Mouse (Mus musculus): ENCODE data around the gene Gm9918. TPM values are rescaled to one million over a fixed set of nuclear protein-coding genes. Genes with fewer than 3 reads are reported as not detected.

The Gm9918 gene
- polyA plus RNA-seq, 1 experiment, result not detected

Other genes starting within 250 kb of the Gm9918 start
- 0.04 TPM for gene Krt18, start 242.4 kb upstream of the Gm9918 start, polyA plus RNA-seq (2012; fragmentation: generic; extraction: Trizol)
- 268 TPM for gene Eif4b, start 196.8 kb upstream of the Gm9918 start, polyA plus RNA-seq (2012; fragmentation: generic; extraction: Trizol)
- gene Tns2, start 170.2 kb upstream of the Gm9918 start, polyA plus RNA-seq (2012; fragmentation: generic; extraction: Trizol), result 67.8 TPM
- gene Spryd3, start 134.3 kb upstream of the Gm9918 start, polyA plus RNA-seq (2012; fragmentation: generic; extraction: Trizol), result 47.1 TPM
- 297 TPM for gene Igfbp6, start 126.2 kb upstream of the Gm9918 start, polyA plus RNA-seq (2012; fragmentation: generic; extraction: Trizol)
- gene Soat2, start 120.0 kb upstream of the Gm9918 start, polyA plus RNA-seq (2012; fragmentation: generic; extraction: Trizol), result 0.06 TPM
- gene Zfp740, start 67.3 kb upstream of the Gm9918 start, polyA plus RNA-seq (2012; fragmentation: generic; extraction: Trizol), result 45.8 TPM
- gene Csad, start 65.8 kb upstream of the Gm9918 start, polyA plus RNA-seq (2012; fragmentation: generic; extraction: Trizol), result 26.4 TPM
- 58.8 TPM for gene Itgb7, start 38.6 kb upstream of the Gm9918 start, polyA plus RNA-seq (2012; fragmentation: generic; extraction: Trizol)
- gene Rarg, start 13.0 kb upstream of the Gm9918 start, polyA plus RNA-seq (2012; fragmentation: generic; extraction: Trizol), result 92.5 TPM
- gene Mfsd5, start 8.9 kb downstream of the Gm9918 start, polyA plus RNA-seq (2012; fragmentation: generic; extraction: Trizol), result 126 TPM
- gene Espl1, start 25.7 kb downstream of the Gm9918 start, polyA plus RNA-seq (2012; fragmentation: generic; extraction: Trizol), result 47.0 TPM
- 378 TPM for gene Pfdn5, start 55.6 kb downstream of the Gm9918 start, polyA plus RNA-seq (2012; fragmentation: generic; extraction: Trizol)
- gene Myg1, start 61.1 kb downstream of the Gm9918 start, polyA plus RNA-seq (2012; fragmentation: generic; extraction: Trizol), result 152 TPM
- gene Aaas, start 80.2 kb downstream of the Gm9918 start, polyA plus RNA-seq (2012; fragmentation: generic; extraction: Trizol), result 217 TPM
- gene Sp7, start 96.6 kb downstream of the Gm9918 start, polyA plus RNA-seq (2012; fragmentation: generic; extraction: Trizol), result 10.8 TPM
- 13.4 TPM for gene Sp1, start 135.6 kb downstream of the Gm9918 start, polyA plus RNA-seq (2012; fragmentation: generic; extraction: Trizol)
- 0.07 TPM for gene Amhr2, start 174.8 kb downstream of the Gm9918 start, polyA plus RNA-seq (2012; fragmentation: generic; extraction: Trizol)
- 113 TPM for gene Prr13, start 188.5 kb downstream of the Gm9918 start, polyA plus RNA-seq (2012; fragmentation: generic; extraction: Trizol)
- 1,132 TPM for gene Pcbp2, start 200.0 kb downstream of the Gm9918 start, polyA plus RNA-seq (2012; fragmentation: generic; extraction: Trizol)
- gene Gm10337, start 233.2 kb downstream of the Gm9918 start, polyA plus RNA-seq (2012; fragmentation: generic; extraction: Trizol), result not detected
- 11.2 TPM for gene Map3k12, start 246.5 kb downstream of the Gm9918 start, polyA plus RNA-seq (2012; fragmentation: generic; extraction: Trizol)
- gene Tarbp2, start 247.6 kb downstream of the Gm9918 start, polyA plus RNA-seq (2012; fragmentation: generic; extraction: Trizol), result 127 TPM